Mouse (Mus musculus) heart, embryonic 12.5 days (tissue): ENCODE results near the gene Wfdc3. TPM values are rescaled to one million over a fixed set of nuclear protein-coding genes. Genes with fewer than 3 reads are reported as not detected.

Source experiments
- ATAC-seq: fragments of 200-750 bp; cut with Nextera tagmentation; 2 replicates; pipeline ENCODE4 v1.8.0; 2017; ENCODE audit warnings: moderate TSS enrichment, moderate library complexity; ENCODE audit not compliant: insufficient number of reproducible peaks, low FRiP score
- H3K27ac ChIP-seq: fragments of 300-500 bp; sonication (generic); 2 replicates; pipeline ENCODE4 v1.5.1; 2016; ENCODE audit warnings: mild to moderate bottlenecking, moderate library complexity; ENCODE audit not compliant: poor library complexity, severe bottlenecking
- H3K27me3 ChIP-seq: fragments of 300-500 bp; sonication (generic); replicated peaks from 2 replicates; pipeline ENCODE4 v1.6.1; 2016; ENCODE audit warnings: mild to moderate bottlenecking, moderate library complexity
- H3K36me3 ChIP-seq: fragments of 300-500 bp; sonication (generic); 2 replicates; pipeline ENCODE4 v1.6.1; 2016; ENCODE audit warnings: mild to moderate bottlenecking, moderate library complexity
- H3K4me1 ChIP-seq: fragments of 300-500 bp; sonication (generic); replicated peaks from 2 replicates; pipeline ENCODE4 v1.6.1; 2016; ENCODE audit warnings: mild to moderate bottlenecking
- H3K4me2 ChIP-seq: fragments of 300-500 bp; sonication (generic); 2 replicates; pipeline ENCODE4 v1.6.1; 2016; ENCODE audit warnings: mild to moderate bottlenecking, moderate library complexity
- H3K4me3 ChIP-seq: fragments of 300-500 bp; sonication (generic); 2 replicates; pipeline ENCODE4 v1.5.1; 2016; ENCODE audit warnings: mild to moderate bottlenecking
- H3K9ac ChIP-seq: fragments of 300-500 bp; sonication (generic); 2 replicates; pipeline ENCODE4 v1.6.1; 2016; ENCODE audit warnings: mild to moderate bottlenecking, moderate library complexity
- H3K9me3 ChIP-seq: fragments of 300-500 bp; sonication (generic); replicated peaks from 2 replicates; pipeline ENCODE4 v1.6.1; 2016; ENCODE audit warnings: mild to moderate bottlenecking, moderate library complexity
- WGBS: fragments of 180-500 bp; shearing (Covaris S2); methylation state at CpG from one replicate; pipeline ENCODE4 v1.1.7; 2016; 5-methylcytosine and 5-hydroxymethylcytosine counted together
- polyA plus RNA-seq: library from polyadenylated mRNA; unstranded; fragments of >200 nt; fragmentation: Nextera tagmentation; extraction: Ambion mirVana; gene quantifications from 2 replicates; pipeline ENCODE4 v1.2.1, GENCODE M21; 2016

Wfdc3 gene
- polyA plus RNA-seq, 1 experiment from 2014 or later = 0.32 TPM

DNA sequence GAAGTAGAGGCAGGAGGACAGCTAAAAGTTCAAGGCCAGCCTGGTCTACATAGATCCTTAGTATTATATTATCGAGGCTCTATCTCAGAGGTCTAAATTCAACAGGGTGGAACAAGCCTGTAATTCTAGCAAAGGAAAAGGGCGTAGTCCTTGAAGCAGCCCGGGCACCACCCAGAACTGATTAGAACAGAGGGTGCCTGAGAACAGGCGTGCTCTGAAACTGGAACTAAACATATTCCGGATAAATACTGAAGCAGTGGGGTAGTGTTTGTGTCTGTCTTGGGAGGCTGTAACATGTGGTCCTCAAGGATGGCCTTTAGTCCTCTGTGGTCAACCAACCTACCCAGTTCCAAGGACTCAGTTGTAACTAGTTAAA, 28.2 kb upstream of the Wfdc3 start:
- Histone ChIP-seq H3K4me2 (no peak overlapping the region), H3K27me3 (peaks cover 13% of the 10 kb centered on the region; the same call in 1 of the 2 replicates), H3K27ac (no peak overlapping the region), H3K36me3 (peaks cover 24% of the 10 kb centered on the region), H3K4me1 (peaks cover 25% of the 10 kb centered on the region), H3K4me3 (no peak overlapping the region), H3K9ac (no peak overlapping the region), H3K9me3 (no peaks in the 10 kb centered on the region; the same call in 1 of the 2 replicates)
- WGBS = 64% methylated on average over 5 of the region's 5 CpGs
- no peak for ATAC-seq

GRCm38 (mm10) chr2:164773229-164773988, 27.7 kb upstream of the Wfdc3 start:
- Histone ChIP-seq H3K27me3 (peaks cover 13% of the 10 kb centered on the region; the same call in 1 of the 2 replicates), H3K9ac (no peak overlapping the region), H3K4me1 (peaks cover 26% of the 10 kb centered on the region), H3K36me3 (peaks cover 24% of the 10 kb centered on the region), H3K4me3 (no peak overlapping the region), H3K4me2 (no peak overlapping the region), H3K9me3 (no peaks in the 10 kb centered on the region; the same call in 1 of the 2 replicates), H3K27ac (no peak overlapping the region)
- no peak for ATAC-seq
- 77% methylated on average over 14 of the region's 14 CpGs for WGBS

- 69% methylated on average over 8 of the region's 8 CpGs for WGBS
- peaks cover 32% of the 10 kb centered on the region for H3K4me1 ChIP-seq
- peak overlapping the region; percentile 88 for H3K4me3 ChIP-seq
- no peaks in the 10 kb centered on the region for H3K27me3 ChIP-seq
- peak overlapping the region; percentile 85 for H3K9ac ChIP-seq
- H3K4me2 ChIP-seq = peak overlapping the region; percentile 95
- no peak for ATAC-seq
- H3K27ac ChIP-seq = no peak overlapping the region
- H3K36me3 ChIP-seq = peaks cover 47% of the 10 kb centered on the region
- no peaks in the 10 kb centered on the region for H3K9me3 ChIP-seq
These were observed 25.4 kb upstream of the Wfdc3 start for GRCm38 (mm10) chr2:164771123-164771522.

DNA sequence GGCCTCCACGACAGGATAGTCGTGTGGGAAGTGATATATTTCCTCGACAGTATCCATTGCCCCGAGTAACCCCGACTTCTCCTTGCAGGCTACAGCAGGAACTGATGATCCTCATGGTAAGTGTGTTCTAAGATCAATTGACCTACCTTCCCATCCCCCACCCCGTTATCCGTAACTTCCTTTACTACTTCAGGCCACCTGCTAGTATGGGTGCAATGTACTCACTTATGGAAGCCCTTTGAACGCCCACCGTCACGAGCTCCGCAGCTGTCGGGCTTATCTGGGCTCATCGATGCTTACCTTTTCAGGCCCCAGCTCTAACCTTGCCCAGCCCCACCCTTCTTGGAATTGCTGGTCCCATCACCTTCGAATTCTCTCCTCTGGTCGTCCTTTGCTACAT, 24.5 kb upstream of the Wfdc3 start:
- Histone ChIP-seq H3K9ac (peak overlapping the region; percentile 85), H3K27ac (peak overlapping the region; percentile 61), H3K36me3 (peaks cover 55% of the 10 kb centered on the region), H3K27me3 (no peaks in the 10 kb centered on the region), H3K4me2 (peak overlapping the region; percentile 95), H3K9me3 (no peaks in the 10 kb centered on the region), H3K4me1 (peaks cover 35% of the 10 kb centered on the region), H3K4me3 (peak overlapping the region; percentile 88)
- ATAC-seq = no peak
- 2% methylated on average over 15 of the region's 15 CpGs for WGBS

- H3K9me3 ChIP-seq = no peaks in the 10 kb centered on the region
- H3K27ac ChIP-seq = peak within 1 kb of the TSS; percentile 61
- ATAC-seq = peak; percentile 99
- H3K4me3 ChIP-seq = peak within 1 kb of the TSS; percentile 88
- H3K27me3 ChIP-seq = no peaks in the 10 kb centered on the region
- WGBS = 2% methylated on average over 53 of the region's 53 CpGs
- H3K4me1 ChIP-seq = peaks cover 35% of the 10 kb centered on the region
- peaks cover 63% of the 10 kb centered on the region for H3K36me3 ChIP-seq
- H3K9ac ChIP-seq = peak within 1 kb of the TSS; percentile 85
- peak within 1 kb of the TSS; percentile 95 for H3K4me2 ChIP-seq
These were observed 23.7 kb upstream of the Wfdc3 start, which contains the start of gene Ube2c for GRCm38 (mm10) chr2:164769258-164770037. Gene Ube2c (plus strand): TSS chr2:164769898.

- Histone ChIP-seq H3K36me3 (peaks cover 68% of the 10 kb centered on the region), H3K4me1 (peaks cover 35% of the 10 kb centered on the region), H3K9me3 (no peaks in the 10 kb centered on the region), H3K27ac (peak overlapping the region; percentile 18; the same call in 1 of the 2 replicates), H3K27me3 (no peaks in the 10 kb centered on the region), H3K9ac (no peak overlapping the region), H3K4me2 (no peak overlapping the region), H3K4me3 (no peak overlapping the region)
- 91% methylated on average over 15 of the region's 15 CpGs for WGBS
- ATAC-seq = no peak
These were observed 22.2 kb upstream of the Wfdc3 start for GRCm38 (mm10) chr2:164767812-164768540.

DNA sequence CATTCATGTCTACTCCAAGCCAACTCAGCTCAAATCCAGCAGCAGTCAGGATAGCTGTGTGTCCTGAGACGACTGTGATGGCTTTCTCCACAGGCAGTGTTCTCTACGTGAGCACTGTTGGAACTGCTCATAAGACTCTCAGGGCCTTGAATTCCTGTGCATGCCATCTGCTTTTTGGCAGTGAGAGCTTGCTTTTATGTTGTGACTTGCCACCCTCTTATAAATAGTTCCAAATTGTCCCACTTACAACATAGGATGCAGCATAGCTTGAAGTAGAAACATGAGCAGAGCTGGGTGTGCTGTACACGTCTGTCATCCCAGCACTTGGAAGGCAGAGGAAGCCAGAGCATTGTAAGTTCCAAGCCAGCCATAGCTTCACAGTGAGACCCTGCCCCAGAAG, 20.1 kb upstream of the Wfdc3 start:
- ATAC-seq = no peak
- Histone ChIP-seq H3K27me3 (no peaks in the 10 kb centered on the region), H3K36me3 (peaks cover 70% of the 10 kb centered on the region), H3K4me3 (no peak overlapping the region), H3K9me3 (no peaks in the 10 kb centered on the region), H3K9ac (no peak overlapping the region), H3K27ac (0 out of 2 replicates have a peak overlapping the region, but pooled peaks have one; percentile 8), H3K4me2 (no peak overlapping the region), H3K4me1 (peaks cover 26% of the 10 kb centered on the region)
- WGBS = 75% methylated on average over 3 of the region's 3 CpGs

DNA sequence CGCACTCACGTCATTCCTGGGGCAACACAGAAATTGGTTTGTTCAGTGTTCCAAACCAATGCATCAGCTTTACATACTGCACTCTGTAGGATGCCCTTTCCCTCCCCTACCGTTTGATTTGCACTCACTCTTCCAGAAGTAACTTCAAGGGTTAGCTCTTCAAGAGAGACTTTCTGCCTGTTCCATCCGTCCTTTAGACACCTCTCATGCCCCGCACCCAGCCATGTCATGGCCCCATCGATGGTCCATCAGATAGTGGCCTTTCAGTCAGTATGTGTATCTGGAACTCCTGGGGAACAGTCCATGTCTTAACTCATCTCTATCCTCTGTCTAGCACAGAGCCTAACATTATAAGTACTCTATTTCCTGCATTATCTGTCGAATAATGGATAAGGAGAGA, 16.9 kb upstream of the Wfdc3 start:
- Histone ChIP-seq H3K36me3 (peaks cover 93% of the 10 kb centered on the region), H3K27ac (no peak overlapping the region), H3K4me1 (peaks cover 18% of the 10 kb centered on the region; the same call in 1 of the 2 replicates), H3K4me2 (no peak overlapping the region), H3K27me3 (no peaks in the 10 kb centered on the region), H3K9me3 (no peaks in the 10 kb centered on the region), H3K9ac (no peak overlapping the region), H3K4me3 (no peak overlapping the region)
- 82% methylated on average over 7 of the region's 7 CpGs for WGBS
- ATAC-seq = no peak

GRCm38 (mm10) chr2:164761971-164762370, 16.2 kb upstream of the Wfdc3 start:
- H3K4me3 ChIP-seq = no peak overlapping the region
- no peak overlapping the region for H3K4me2 ChIP-seq
- 91% methylated on average over 4 of the region's 4 CpGs for WGBS
- no peak overlapping the region for H3K9ac ChIP-seq
- peaks cover 18% of the 10 kb centered on the region; the same call in 1 of the 2 replicates for H3K4me1 ChIP-seq
- H3K9me3 ChIP-seq = no peaks in the 10 kb centered on the region
- H3K27me3 ChIP-seq = no peaks in the 10 kb centered on the region
- H3K27ac ChIP-seq = no peak overlapping the region
- H3K36me3 ChIP-seq = peaks cover 93% of the 10 kb centered on the region
- ATAC-seq = no peak

DNA sequence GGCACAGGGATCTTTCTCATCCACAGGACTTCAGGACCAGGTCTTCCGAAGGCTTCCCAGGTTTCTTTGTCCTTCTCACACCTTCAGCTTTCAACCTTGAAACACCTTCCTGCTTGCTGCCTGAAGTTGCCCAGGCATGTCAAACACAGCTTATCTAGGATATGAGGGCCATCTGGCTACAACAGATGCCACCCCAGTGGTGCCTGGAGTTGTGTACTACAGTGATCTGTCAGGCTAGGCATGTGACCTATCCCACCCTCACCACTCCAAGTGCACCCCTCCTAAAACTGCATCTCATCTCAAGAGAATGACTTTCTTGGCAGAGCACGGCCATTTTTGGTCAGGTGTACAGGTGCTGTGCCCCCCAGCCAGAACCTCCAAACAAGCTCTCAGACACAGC, 15.8 kb upstream of the Wfdc3 start:
- no peak overlapping the region for H3K27ac ChIP-seq
- peaks cover 18% of the 10 kb centered on the region; the same call in 1 of the 2 replicates for H3K4me1 ChIP-seq
- H3K9me3 ChIP-seq = no peaks in the 10 kb centered on the region
- H3K36me3 ChIP-seq = peaks cover 93% of the 10 kb centered on the region
- H3K4me2 ChIP-seq = no peak overlapping the region
- H3K4me3 ChIP-seq = no peak overlapping the region
- peak; percentile 75 for ATAC-seq
- H3K9ac ChIP-seq = no peak overlapping the region
- H3K27me3 ChIP-seq = no peaks in the 10 kb centered on the region
- 80% methylated on average over 2 of the region's 2 CpGs for WGBS
